In the genomic region with DNA sequence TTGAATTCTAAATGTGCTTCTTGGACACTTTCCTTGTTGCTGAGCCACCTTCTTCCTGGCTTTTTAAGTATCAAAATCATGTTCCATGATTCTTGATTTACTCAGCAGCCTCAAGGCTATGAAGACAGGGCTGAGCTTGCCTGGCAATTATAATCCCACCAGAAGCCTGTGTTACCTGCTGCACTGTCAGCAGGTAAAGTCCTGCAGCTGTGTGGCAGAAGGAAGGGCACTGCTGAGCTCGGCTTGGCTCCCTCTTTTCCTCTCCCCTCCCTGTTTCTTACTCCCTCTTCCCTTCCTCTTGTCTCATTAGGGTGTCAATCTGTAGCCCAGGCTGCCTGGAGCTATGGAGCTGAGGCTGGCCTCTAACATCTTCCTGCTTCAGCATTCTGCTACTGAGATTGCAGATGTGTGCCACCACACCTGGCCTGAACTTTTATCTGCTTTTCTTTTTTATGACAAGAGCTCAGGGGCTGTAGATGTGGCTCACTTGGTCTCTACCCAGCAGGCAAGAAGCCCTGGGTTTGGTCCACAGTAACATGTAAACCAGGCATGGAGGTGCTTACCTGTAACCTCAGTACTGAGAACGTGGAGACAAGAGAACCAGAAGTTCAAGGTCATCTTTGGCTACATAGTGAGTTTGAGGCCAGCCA, we compare ENCODE assay signal across 20 mouse cellular contexts. TPM values are rescaled to one million over a fixed set of nuclear protein-coding genes. Genes with fewer than 3 reads are reported as not detected.
DNase-seq lines count a peak whose midpoint lies in the region; ATAC-seq and TF ChIP-seq lines count a peak whose summit lies in the region.
"Had no signal": no experiment of that assay in that cellular context is flagged by ENCODE, and none has a peak within 500 bp of the region (broad histone marks: within the 10 kb centered on the region; RNA-seq: fewer than 3 reads in every experiment).

No protein-coding gene starts in this region.

- no peak for DNase-seq in hindbrain, postnatal 0 days (ENCODE audit: low spot score)
- no peak for DNase-seq in hindbrain, embryonic 14.5 days (ENCODE audit: low spot score)
- DNase-seq in limb, embryonic 10.5 days (ENCODE audit: low spot score) = no peak
- DNase-seq in midbrain, postnatal 0 days (ENCODE audit: low spot score) = no peak
- no peak for DNase-seq in cerebellum, adult 2 months
- DNase-seq: adrenal gland, adult 8-10 months; adrenal gland, postnatal 36 days; cerebellum, adult 8-10 months; cerebellum, postnatal 14 days; gastrocnemius, postnatal 14 days; heart, postnatal 36 days had no signal

- no peak for TF ChIP-seq CTCF in hindbrain, postnatal 0 days (IDR thresholded peaks at IDR 0.05; ENCODE audit: low read depth)
- TF ChIP-seq CTCF in midbrain, postnatal 0 days (IDR thresholded peaks at IDR 0.05) = no peak
- no peak for TF ChIP-seq CTCF in small intestine, adult 2 months (IDR thresholded peaks at IDR 0.05; ENCODE audit: extremely low read depth, insufficient read length, insufficient replicate concordance, low read depth, low read length)
- no peak for TF ChIP-seq CTCF in cerebellum, adult 2 months (IDR thresholded peaks at IDR 0.05; ENCODE audit: borderline replicate concordance, insufficient read depth, low read depth, low read length)

- H3K9ac ChIP-seq in hindbrain, postnatal 0 days (replicated peaks; ENCODE audit: low read length) = no peak overlapping the region
- H3K9ac ChIP-seq in hindbrain, embryonic 14.5 days = no peak overlapping the region
- H3K9ac ChIP-seq in limb, embryonic 13.5 days = no peak overlapping the region
- H3K9ac ChIP-seq in midbrain, embryonic 13.5 days (replicated peaks) = 0 out of 2 replicates have a peak overlapping the region, but pooled peaks have one; percentile 11
- no peak overlapping the region for H3K9ac ChIP-seq in midbrain, postnatal 0 days (replicated peaks; ENCODE audit: low read length, poor library complexity, severe bottlenecking)
- H3K9ac ChIP-seq: embryonic facial prominence, embryonic 13.5 days; forebrain, embryonic 12.5 days had no signal

- ATAC-seq in hindbrain, postnatal 0 days = no peak
- no peak for ATAC-seq in hindbrain, embryonic 14.5 days (ENCODE audit: low FRiP score)
- no peak for ATAC-seq in limb, embryonic 13.5 days (ENCODE audit: low FRiP score, low read depth)
- no peak for ATAC-seq in midbrain, embryonic 13.5 days
- ATAC-seq in midbrain, postnatal 0 days (ENCODE audit: low FRiP score) = no peak
- ATAC-seq: forebrain, embryonic 16.5 days; hindbrain, embryonic 16.5 days had no signal

- H3K9me3 ChIP-seq in hindbrain, postnatal 0 days (ENCODE audit: low read length) = no peaks in the 10 kb centered on the region
- H3K9me3 ChIP-seq in hindbrain, embryonic 14.5 days (ENCODE audit: control insufficient read depth, low read length) = no peaks in the 10 kb centered on the region
- H3K9me3 ChIP-seq in limb, embryonic 13.5 days = no peaks in the 10 kb centered on the region
- H3K9me3 ChIP-seq in limb, embryonic 10.5 days (replicated peaks) = no peaks in the 10 kb centered on the region
- H3K9me3 ChIP-seq in midbrain, embryonic 13.5 days = no peaks in the 10 kb centered on the region
- no peaks in the 10 kb centered on the region for H3K9me3 ChIP-seq in midbrain, postnatal 0 days (ENCODE audit: low read length)
- H3K9me3 ChIP-seq: embryonic facial prominence, embryonic 13.5 days; forebrain, embryonic 12.5 days; G1E; heart, embryonic 13.5 days had no signal

- H3K27me3 ChIP-seq in hindbrain, postnatal 0 days (ENCODE audit: insufficient read depth, low read length) = no peaks in the 10 kb centered on the region
- H3K27me3 ChIP-seq in hindbrain, embryonic 14.5 days (ENCODE audit: control insufficient read depth, insufficient read depth, low read length) = no peaks in the 10 kb centered on the region
- H3K27me3 ChIP-seq in limb, embryonic 13.5 days = no peaks in the 10 kb centered on the region
- no peaks in the 10 kb centered on the region for H3K27me3 ChIP-seq in limb, embryonic 10.5 days (ENCODE audit: low read depth, poor library complexity, severe bottlenecking)
- H3K27me3 ChIP-seq in midbrain, embryonic 13.5 days = no peaks in the 10 kb centered on the region
- no peaks in the 10 kb centered on the region for H3K27me3 ChIP-seq in midbrain, postnatal 0 days (ENCODE audit: insufficient read depth, low read length)
- no peaks in the 10 kb centered on the region for H3K27me3 ChIP-seq in small intestine, adult 2 months (ENCODE audit: control insufficient read depth, insufficient read depth, low read length)
- H3K27me3 ChIP-seq in cerebellum, adult 2 months (ENCODE audit: control insufficient read depth, insufficient read depth, low read length) = no peaks in the 10 kb centered on the region
- H3K27me3 ChIP-seq: embryonic facial prominence, embryonic 13.5 days; heart, embryonic 13.5 days had no signal

- peaks cover 2% of the 10 kb centered on the region; the same call in 1 of the 2 replicates for H3K4me1 ChIP-seq in hindbrain, postnatal 0 days (ENCODE audit: insufficient read depth, low read length)
- peaks cover 26% of the 10 kb centered on the region for H3K4me1 ChIP-seq in hindbrain, embryonic 14.5 days (replicated peaks; ENCODE audit: control insufficient read depth, insufficient read depth, low read length)
- peaks cover 29% of the 10 kb centered on the region for H3K4me1 ChIP-seq in limb, embryonic 13.5 days
- H3K4me1 ChIP-seq in limb, embryonic 10.5 days = peaks cover 16% of the 10 kb centered on the region; the same call in 1 of the 2 replicates
- peaks cover 19% of the 10 kb centered on the region for H3K4me1 ChIP-seq in midbrain, embryonic 13.5 days (replicated peaks)
- 0 out of 2 replicates have a peak, but pooled peaks cover 4% of the 10 kb centered on the region for H3K4me1 ChIP-seq in midbrain, postnatal 0 days (ENCODE audit: insufficient read depth, low read length)
- peaks cover 13% of the 10 kb centered on the region for H3K4me1 ChIP-seq in small intestine, adult 2 months (ENCODE audit: control insufficient read depth, insufficient read depth, insufficient read length, low read length)
- peaks cover 6% of the 10 kb centered on the region for H3K4me1 ChIP-seq in cerebellum, adult 2 months (ENCODE audit: control insufficient read depth, insufficient read depth, low read length)

- no peak for TF ChIP-seq POLR2A in small intestine, adult 2 months (IDR thresholded peaks at IDR 0.05; ENCODE audit: low read depth, low read length)
- TF ChIP-seq POLR2A in cerebellum, adult 2 months (IDR thresholded peaks at IDR 0.05; ENCODE audit: borderline replicate concordance, insufficient read depth, low read length) = no peak

- H3K36me3 ChIP-seq in hindbrain, postnatal 0 days (ENCODE audit: insufficient read depth, low read length) = no peaks in the 10 kb centered on the region
- H3K36me3 ChIP-seq in hindbrain, embryonic 14.5 days (replicated peaks; ENCODE audit: control insufficient read depth, insufficient read depth) = no peaks in the 10 kb centered on the region
- H3K36me3 ChIP-seq in limb, embryonic 13.5 days = 0 out of 2 replicates have a peak, but pooled peaks cover 2% of the 10 kb centered on the region
- 0 out of 2 replicates have a peak, but pooled peaks cover 3% of the 10 kb centered on the region for H3K36me3 ChIP-seq in limb, embryonic 10.5 days
- no peaks in the 10 kb centered on the region for H3K36me3 ChIP-seq in midbrain, embryonic 13.5 days
- H3K36me3 ChIP-seq in midbrain, postnatal 0 days (ENCODE audit: insufficient read depth, low read length) = no peaks in the 10 kb centered on the region
- no peaks in the 10 kb centered on the region; the same call in 1 of the 2 replicates for H3K36me3 ChIP-seq in small intestine, adult 2 months (ENCODE audit: control insufficient read depth, insufficient read depth, low read length)
- H3K36me3 ChIP-seq: embryonic facial prominence, embryonic 13.5 days; forebrain, embryonic 12.5 days; heart, embryonic 13.5 days had no signal

- no peak overlapping the region for H3K4me3 ChIP-seq in hindbrain, postnatal 0 days (ENCODE audit: low read length)
- no peak overlapping the region for H3K4me3 ChIP-seq in hindbrain, embryonic 14.5 days (replicated peaks; ENCODE audit: low read length)
- no peak overlapping the region; the same call in 1 of the 2 replicates for H3K4me3 ChIP-seq in limb, embryonic 13.5 days
- H3K4me3 ChIP-seq in limb, embryonic 10.5 days = no peak overlapping the region
- no peak overlapping the region for H3K4me3 ChIP-seq in midbrain, embryonic 13.5 days (replicated peaks)
- H3K4me3 ChIP-seq in midbrain, postnatal 0 days (ENCODE audit: low read depth, low read length) = no peak overlapping the region
- peak overlapping the region; percentile 31 for H3K4me3 ChIP-seq in small intestine, adult 2 months (ENCODE audit: low read depth, low read length)
- no peak overlapping the region for H3K4me3 ChIP-seq in cerebellum, adult 2 months (replicated peaks; ENCODE audit: insufficient read depth, low read depth, low read length)
- H3K4me3 ChIP-seq: embryonic facial prominence, embryonic 13.5 days; forebrain, embryonic 12.5 days had no signal

- WGBS in hindbrain, postnatal 0 days = 51% methylated on average over 2 of the region's 2 CpGs
- 68% methylated on average over 2 of the region's 2 CpGs for WGBS in hindbrain, embryonic 14.5 days
- WGBS in limb, embryonic 13.5 days = 59% methylated on average over 2 of the region's 2 CpGs
- 57% methylated on average over 2 of the region's 2 CpGs for WGBS in limb, embryonic 10.5 days
- 67% methylated on average over 2 of the region's 2 CpGs for WGBS in midbrain, embryonic 13.5 days
- WGBS in midbrain, postnatal 0 days = 65% methylated on average over 2 of the region's 2 CpGs
- WGBS in small intestine, adult 2 months = 28% methylated on average over 2 of the region's 2 CpGs
- 69% methylated on average over 2 of the region's 2 CpGs for WGBS in cerebellum, adult 2 months

- no peak overlapping the region for H3K27ac ChIP-seq in hindbrain, postnatal 0 days
- H3K27ac ChIP-seq in hindbrain, embryonic 14.5 days = no peak overlapping the region
- no peak overlapping the region for H3K27ac ChIP-seq in limb, embryonic 13.5 days
- H3K27ac ChIP-seq in limb, embryonic 10.5 days = no peak overlapping the region
- H3K27ac ChIP-seq in midbrain, embryonic 13.5 days = no peak overlapping the region
- no peak overlapping the region for H3K27ac ChIP-seq in midbrain, postnatal 0 days (ENCODE audit: low read depth, low read length)
- peak overlapping the region; percentile 54 for H3K27ac ChIP-seq in small intestine, adult 2 months (ENCODE audit: insufficient read depth, low read depth, low read length)
- no peak overlapping the region for H3K27ac ChIP-seq in cerebellum, adult 2 months (ENCODE audit: insufficient read depth, low read length)
- H3K27ac ChIP-seq: embryonic facial prominence, embryonic 13.5 days; forebrain, embryonic 12.5 days; heart, embryonic 13.5 days had no signal

- H3K4me2 ChIP-seq in hindbrain, postnatal 0 days (ENCODE audit: low read depth, low read length) = 0 out of 2 replicates have a peak overlapping the region, but pooled peaks have one; percentile 3
- no peak overlapping the region; the same call in 1 of the 2 replicates for H3K4me2 ChIP-seq in hindbrain, embryonic 14.5 days (replicated peaks)
- peak overlapping the region; percentile 17 for H3K4me2 ChIP-seq in limb, embryonic 13.5 days (replicated peaks)
- no peak overlapping the region for H3K4me2 ChIP-seq in midbrain, embryonic 13.5 days (replicated peaks)
- H3K4me2 ChIP-seq in midbrain, postnatal 0 days (ENCODE audit: low read depth, low read length, poor library complexity, severe bottlenecking) = no peak overlapping the region

RNA-seq across cellular contexts. Expression of gene Ahcyl2, which starts 3.0 kb away (rescaled TPM):
- 56.8 and 57.5 TPM in 2 replicates for total RNA-seq in hindbrain, postnatal 0 days (2014; rRNA removed)
- polyA plus RNA-seq in hindbrain, postnatal 0 days (2015; fragmentation: Nextera tagmentation; extraction: Ambion mirVana) = 19.6 and 23.1 TPM in 2 replicates
- polyA plus RNA-seq in hindbrain, embryonic 14.5 days (2014; fragmentation: Nextera tagmentation; extraction: Ambion mirVana) = 24.2 and 27.1 TPM in 2 replicates
- polyA plus RNA-seq in limb, embryonic 13.5 days (2015; fragmentation: Nextera tagmentation; extraction: Ambion mirVana) = 17.9 and 20.2 TPM in 2 replicates
- polyA plus RNA-seq in limb, embryonic 10.5 days (2016; fragmentation: Nextera tagmentation; extraction: Ambion mirVana) = 14.1 and 15.9 TPM in 2 replicates
- polyA plus RNA-seq in midbrain, embryonic 13.5 days (2015; fragmentation: Nextera tagmentation; extraction: Ambion mirVana) = 12.8 and 13.1 TPM in 2 replicates
- total RNA-seq in midbrain, postnatal 0 days (2014; rRNA removed) = 66.7 and 69.1 TPM in 2 replicates
- polyA plus RNA-seq in midbrain, postnatal 0 days (2015; fragmentation: Nextera tagmentation; extraction: Ambion mirVana) = 12.8 and 16.0 TPM in 2 replicates
- 84.6 and 110 TPM in 2 replicates for polyA plus RNA-seq in small intestine, adult 2 months (2012; rRNA removed)
- polyA plus RNA-seq in cerebellum, adult 2 months (2012; rRNA removed) = 123 and 125 TPM in 2 replicates

RNA-seq across cellular contexts. Expression of gene Smo, which starts 35.5 kb away (rescaled TPM):
- total RNA-seq in hindbrain, postnatal 0 days (2014; rRNA removed) = 74.3 and 78.0 TPM in 2 replicates
- polyA plus RNA-seq in hindbrain, postnatal 0 days (2015; fragmentation: Nextera tagmentation; extraction: Ambion mirVana) = 11.8 and 12.8 TPM in 2 replicates
- polyA plus RNA-seq in hindbrain, embryonic 14.5 days (2014; fragmentation: Nextera tagmentation; extraction: Ambion mirVana) = 13.9 and 15.6 TPM in 2 replicates
- 55.4 and 58.5 TPM in 2 replicates for polyA plus RNA-seq in limb, embryonic 13.5 days (2015; fragmentation: Nextera tagmentation; extraction: Ambion mirVana)
- 67.6 and 69.3 TPM in 2 replicates for polyA plus RNA-seq in limb, embryonic 10.5 days (2016; fragmentation: Nextera tagmentation; extraction: Ambion mirVana)
- polyA plus RNA-seq in midbrain, embryonic 13.5 days (2015; fragmentation: Nextera tagmentation; extraction: Ambion mirVana) = 14.2 and 19.2 TPM in 2 replicates
- 38.7 and 42.3 TPM in 2 replicates for total RNA-seq in midbrain, postnatal 0 days (2014; rRNA removed)
- 7.2 and 7.8 TPM in 2 replicates for polyA plus RNA-seq in midbrain, postnatal 0 days (2015; fragmentation: Nextera tagmentation; extraction: Ambion mirVana)
- 11.5 and 11.9 TPM in 2 replicates for polyA plus RNA-seq in small intestine, adult 2 months (2012; rRNA removed)
- 12.6 and 13.6 TPM in 2 replicates for polyA plus RNA-seq in cerebellum, adult 2 months (2012; rRNA removed)

Comparison
In these comparisons a context has a peak if more than half of its experiments do, and no peak if none do; other contexts are left out.
1. H3K4me2 ChIP-seq: peak in hindbrain, postnatal 0 days (single experiment) and limb, embryonic 13.5 days (single experiment); none in hindbrain, embryonic 14.5 days (single experiment), midbrain, embryonic 13.5 days (single experiment) and midbrain, postnatal 0 days (single experiment).